Mouse (Mus musculus): ENCODE measurements around the gene Ccr9.
"Not testable (repeated sequence)": the region's sequence is repeated elsewhere in the genome, so short reads cannot be mapped to it uniquely, and the experiment has no call there.

Gene Ccr9

DNA sequence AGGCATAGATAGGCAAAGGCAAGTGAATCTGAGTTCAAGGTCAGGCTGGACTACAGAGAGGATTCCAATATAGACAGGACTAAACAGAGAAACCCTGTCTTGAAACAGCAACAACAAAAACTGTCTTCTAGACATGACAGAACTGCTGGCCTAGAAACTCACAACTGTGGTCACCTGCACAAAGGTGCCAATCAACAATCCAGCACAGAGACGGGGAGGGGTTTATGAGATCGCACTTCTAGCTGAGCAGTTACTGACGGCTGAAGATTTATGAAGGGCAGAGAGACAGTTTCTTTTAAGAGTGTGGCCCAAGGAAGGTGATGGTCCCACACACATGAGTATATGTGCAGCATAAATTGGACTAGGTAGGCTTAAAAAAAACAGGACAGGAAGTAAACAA is 38.1 kb downstream of the Ccr9 start:
- no peak for DNase-seq (ENCODE audit: low spot score in 2 of 2)

DNA sequence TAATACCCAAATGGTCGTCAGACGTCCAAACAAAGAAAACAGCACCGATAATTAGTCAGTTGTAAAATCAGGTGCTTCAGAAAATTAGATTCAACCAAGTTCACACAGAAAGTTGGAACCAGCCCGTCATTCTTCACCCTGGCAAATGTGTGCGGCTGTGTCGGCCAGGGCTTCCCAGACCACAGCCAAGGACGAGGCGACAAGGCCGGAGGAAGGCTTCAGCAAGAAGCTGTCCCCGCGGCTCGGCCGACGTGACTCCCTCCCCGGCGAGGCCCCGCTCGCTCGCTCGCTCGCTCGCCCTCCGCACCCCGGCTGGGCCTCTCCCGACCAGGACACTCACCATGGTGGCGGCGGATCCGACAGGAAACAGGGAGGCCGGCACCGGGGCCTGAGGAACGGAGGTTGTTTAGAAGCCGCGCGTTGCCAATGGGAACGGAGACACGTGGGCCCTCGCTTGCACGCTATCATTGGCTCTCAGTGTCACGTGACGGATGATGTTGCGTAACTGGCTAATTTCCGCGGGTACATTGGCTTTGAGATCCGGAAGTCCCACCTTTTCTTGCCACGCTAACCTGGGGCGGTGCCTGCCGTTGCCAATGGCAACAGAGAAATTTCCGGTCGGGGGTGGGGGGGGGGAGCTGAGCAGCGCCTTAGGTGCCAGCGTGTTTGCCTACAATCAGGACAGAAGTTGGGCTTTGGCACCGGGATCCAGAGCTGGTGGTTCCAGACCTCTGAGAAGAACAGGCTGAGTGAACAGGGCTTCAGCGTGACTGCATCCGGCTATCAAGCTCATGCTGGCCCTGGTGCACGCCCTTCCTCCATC is 39.2 kb downstream of the Ccr9 start, which contains the start of gene Lztfl1:
Lztfl1 (minus strand) TSS at position 512 of the 823 bp plus-strand sequence.
- DNase-seq (ENCODE audit: low spot score in 2 of 2) = peak; percentile 94 to 98

GRCm38 (mm10) chr9:123722737-123723493 is 44.7 kb downstream of the Ccr9 start:
- no peak for DNase-seq (ENCODE audit: low spot score in 2 of 2)

DNA sequence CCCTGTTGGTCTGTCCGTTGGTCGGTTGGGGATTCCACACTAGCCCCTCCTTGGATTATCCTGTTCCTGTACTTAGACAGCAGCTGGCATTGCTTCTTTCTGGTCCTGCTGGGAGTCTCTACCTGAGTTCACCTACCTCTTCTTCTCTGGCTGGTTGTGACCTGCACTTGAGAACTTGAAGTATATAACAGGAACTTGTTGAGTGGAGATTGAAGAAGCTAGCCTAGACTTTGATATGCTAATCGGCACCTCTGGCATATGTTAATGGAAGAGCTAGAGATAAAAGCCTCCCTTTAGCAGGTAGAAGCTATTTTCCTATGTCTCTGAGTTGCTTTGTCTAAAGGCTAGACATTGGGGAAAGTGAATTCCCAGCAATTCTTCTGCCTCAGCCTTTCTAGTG is 53.0 kb downstream of the Ccr9 start:
- no peak for DNase-seq (ENCODE audit: low spot score in 2 of 2)

- DNase-seq (ENCODE audit: low spot score in 2 of 2) = no peak
Observed at GRCm38 (mm10) chr9:123734133-123734532, 55.9 kb downstream of the Ccr9 start.

GRCm38 (mm10) chr9:123740799-123741198 is 62.6 kb downstream of the Ccr9 start:
- no peak for DNase-seq (ENCODE audit: low spot score in 2 of 2)

- DNase-seq (ENCODE audit: low spot score in 2 of 2) = not testable (repeated sequence)
Observed at GRCm38 (mm10) chr9:123749687-123750086, 71.4 kb downstream of the Ccr9 start.

- DNase-seq (ENCODE audit: low spot score in 2 of 2) = no peak
Observed at GRCm38 (mm10) chr9:123754333-123754732, 76.1 kb downstream of the Ccr9 start.

GRCm38 (mm10) chr9:123756752-123757151 is 78.5 kb downstream of the Ccr9 start:
- DNase-seq (ENCODE audit: low spot score in 2 of 2) = no peak

DNA sequence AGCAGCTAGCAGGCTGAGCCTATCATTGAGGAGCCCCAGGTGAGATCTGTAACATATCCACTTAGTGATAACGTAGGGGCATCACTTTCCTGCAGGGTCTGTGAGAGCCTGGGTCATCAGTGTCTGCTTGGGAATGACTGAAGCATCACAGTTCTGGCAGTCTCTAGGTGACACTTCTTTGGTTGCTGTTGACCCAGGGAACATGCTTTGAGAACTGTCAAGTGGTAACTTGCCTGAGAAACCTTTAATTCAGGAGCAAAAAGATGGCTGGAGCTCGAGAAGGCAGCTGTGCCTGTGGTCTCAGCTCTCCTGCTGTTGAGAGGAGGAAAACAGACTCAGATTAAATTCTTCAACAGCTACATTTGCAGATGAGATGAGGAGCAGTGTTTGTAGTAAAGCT is 79.1 kb downstream of the Ccr9 start:
- no peak for DNase-seq (ENCODE audit: low spot score in 2 of 2)

- DNase-seq (ENCODE audit: low spot score in 2 of 2) = no peak
Observed at GRCm38 (mm10) chr9:123758156-123758555, 79.9 kb downstream of the Ccr9 start.

DNA sequence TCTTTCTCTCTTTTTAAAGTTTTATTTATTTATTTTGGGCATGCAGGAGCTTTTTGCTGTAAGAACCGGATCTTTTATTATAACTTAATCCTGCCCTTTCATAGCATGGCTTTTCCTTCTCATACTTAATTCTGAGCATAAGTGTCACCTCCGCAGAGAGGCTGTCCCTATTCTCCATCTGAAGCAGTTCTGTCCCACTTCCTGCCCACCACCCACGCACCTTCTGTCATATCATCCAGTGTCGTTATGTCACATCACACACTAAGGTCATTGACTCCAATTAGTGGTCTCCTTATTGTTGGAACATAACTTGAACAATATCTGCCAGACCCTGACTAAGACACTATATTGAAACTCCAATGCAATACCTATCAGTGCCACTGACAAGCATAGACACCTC is 80.4 kb downstream of the Ccr9 start:
- no peak for DNase-seq (ENCODE audit: low spot score in 2 of 2)

DNA sequence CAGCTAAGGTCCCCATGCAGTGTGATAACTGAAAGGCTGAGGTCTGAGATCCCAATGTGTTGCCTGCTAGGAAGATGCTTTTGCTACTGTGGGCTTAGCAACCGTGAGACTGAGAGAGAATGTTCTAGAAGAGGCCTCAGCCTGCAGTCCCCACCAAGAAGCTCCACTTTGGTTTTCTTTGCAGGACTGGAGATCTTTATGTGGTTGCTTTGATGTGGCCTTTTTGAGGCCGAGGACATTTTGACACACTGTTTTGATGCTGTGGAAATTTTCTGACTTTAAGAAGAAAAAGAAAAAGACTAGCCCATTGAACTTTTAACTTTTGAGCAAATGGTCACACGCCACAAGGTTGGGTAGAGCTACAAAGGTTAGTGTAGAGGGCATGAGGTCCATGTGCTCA is 82.6 kb downstream of the Ccr9 start:
- DNase-seq (ENCODE audit: low spot score in 2 of 2) = no peak

- DNase-seq (ENCODE audit: low spot score in 2 of 2) = no peak
Observed at GRCm38 (mm10) chr9:123762886-123763285, 84.6 kb downstream of the Ccr9 start.

DNA sequence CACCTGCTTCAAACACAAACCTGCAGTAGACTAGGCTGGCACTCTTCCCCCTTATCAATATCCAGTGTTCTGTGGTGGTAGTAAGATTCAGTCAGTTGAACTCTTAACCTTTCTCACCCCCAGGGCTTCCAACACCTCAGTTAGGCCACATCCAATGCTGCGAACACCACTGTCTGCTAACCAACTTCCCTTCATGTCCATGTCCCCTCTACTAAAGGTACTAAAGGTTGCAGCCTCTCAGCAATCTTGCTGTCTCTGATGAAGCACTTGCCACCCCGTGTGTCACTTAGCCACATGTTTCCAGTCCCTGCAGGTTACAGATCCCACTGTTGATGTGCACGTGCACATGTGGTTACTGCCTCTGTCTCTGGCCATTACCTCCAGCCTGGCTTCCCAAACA is 85.5 kb downstream of the Ccr9 start:
- no peak for DNase-seq (ENCODE audit: low spot score in 2 of 2)

GRCm38 (mm10) chr9:123766996-123767395 is 88.8 kb downstream of the Ccr9 start:
- DNase-seq (ENCODE audit: low spot score in 2 of 2) = no peak

DNA sequence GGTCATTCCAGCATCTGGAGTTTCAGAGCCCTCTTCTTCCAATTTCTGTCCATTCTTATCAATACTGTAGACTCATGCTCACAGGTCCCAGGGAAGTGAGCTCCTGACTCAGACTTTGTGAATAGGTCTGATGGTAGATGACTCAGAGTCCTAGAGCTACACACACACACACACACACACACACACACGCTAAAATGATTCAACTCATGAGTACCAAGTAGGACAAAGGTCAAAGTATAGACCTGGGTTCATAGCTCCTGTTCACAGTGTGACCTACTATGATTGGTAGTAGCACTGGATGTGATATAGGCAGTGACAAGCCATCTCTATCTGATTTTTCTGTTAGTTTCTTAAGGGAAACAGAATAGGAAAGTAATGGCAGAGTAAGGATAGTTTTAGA is 90.2 kb downstream of the Ccr9 start:
- DNase-seq (ENCODE audit: low spot score in 2 of 2) = no peak

DNA sequence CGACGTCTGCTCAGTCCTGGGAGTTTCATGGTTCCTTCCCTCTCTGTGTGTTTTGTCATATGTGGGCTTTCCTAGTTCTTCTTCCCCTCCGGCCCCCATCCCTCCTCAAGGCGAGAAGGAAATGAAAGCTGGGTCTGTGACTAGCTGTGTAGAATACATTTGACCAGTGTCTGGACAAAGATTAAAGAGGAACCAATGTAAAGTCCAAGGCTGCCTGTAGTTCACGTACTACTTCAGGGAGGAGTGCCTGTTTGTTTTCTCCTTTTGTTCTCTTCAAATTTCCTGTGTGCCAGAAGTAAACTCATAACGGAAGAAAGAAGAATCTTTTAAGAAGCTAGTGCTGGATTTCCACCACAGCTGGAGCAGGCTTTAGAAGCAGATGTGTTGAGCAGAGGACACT is 91.3 kb downstream of the Ccr9 start:
- DNase-seq (ENCODE audit: low spot score in 2 of 2) = no peak

DNA sequence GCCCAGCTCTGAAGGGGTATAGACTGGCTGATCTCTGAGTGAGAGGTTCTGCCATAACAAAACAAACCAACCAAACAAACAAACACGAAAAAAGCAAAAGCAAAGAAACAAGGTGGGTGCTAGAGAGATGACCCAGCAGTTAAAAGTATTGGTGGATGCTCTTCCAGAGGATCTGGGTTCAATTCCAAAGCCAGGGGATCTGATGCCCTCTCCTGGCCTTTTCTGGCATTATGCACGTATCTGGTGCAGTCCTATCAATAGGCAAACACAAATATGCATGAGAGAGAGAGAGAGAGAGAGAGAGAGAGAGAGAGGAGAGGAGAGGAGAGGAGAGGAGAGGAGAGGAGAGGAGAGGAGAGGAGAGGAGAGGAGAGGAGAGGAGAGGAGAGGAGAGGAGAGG is 95.1 kb downstream of the Ccr9 start:
- not testable (repeated sequence) for DNase-seq (ENCODE audit: low spot score in 2 of 2)

DNA sequence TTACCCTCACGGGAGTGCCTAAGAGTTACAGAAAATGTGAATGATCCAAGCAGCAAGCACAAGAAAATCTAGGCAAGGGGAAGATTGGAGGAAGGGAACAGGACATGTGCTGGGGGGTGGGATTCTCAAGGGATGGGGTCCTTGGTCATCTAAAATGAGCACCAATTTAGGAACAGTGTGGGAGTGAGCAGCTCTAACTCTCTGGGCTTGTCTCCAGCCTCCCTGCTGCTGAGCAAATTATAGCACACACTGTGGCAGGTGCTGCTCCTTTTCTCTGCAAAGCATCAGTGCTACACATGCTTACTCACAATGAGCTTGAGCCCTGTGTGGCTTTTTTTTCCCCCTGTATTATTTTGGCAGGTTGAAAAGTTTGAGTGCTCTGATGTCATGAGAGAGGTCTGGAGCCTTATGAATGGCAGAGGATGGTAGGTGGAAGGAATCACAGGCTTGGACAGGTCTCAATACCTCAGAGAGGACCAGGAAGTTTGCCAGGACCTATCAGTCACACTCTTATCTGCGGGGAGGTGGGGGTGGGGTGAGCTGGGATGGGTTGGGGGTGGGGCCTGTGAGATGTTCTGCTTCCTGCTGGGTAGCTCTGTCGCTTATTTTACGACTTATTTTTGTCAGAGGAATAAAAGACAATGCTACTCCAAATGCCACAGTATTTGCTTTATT is 110.8 kb downstream of the Ccr9 start:
- DNase-seq (ENCODE audit: low spot score in 2 of 2) = peak in 1 of 2 experiments; percentile 19

DNA sequence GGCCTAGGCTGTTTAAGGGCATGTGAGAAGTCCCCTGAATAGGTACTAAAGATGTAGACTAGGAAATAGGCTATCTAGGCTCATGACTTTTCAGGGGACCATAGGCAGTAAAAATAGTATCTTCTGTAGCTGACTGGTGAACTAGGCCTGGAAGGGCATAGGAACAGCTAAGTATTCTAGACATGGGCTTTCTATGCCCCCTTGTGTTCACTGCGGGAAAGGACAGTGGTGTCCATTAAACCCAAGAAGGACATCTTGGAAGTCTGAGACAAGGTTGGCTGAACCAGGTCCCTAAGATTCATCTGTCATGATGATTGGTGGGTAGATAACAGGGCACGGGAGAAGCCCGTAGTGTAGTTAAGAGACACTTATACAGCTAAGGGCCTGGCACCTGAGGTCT is 117.9 kb downstream of the Ccr9 start:
- DNase-seq (ENCODE audit: low spot score in 2 of 2) = peak; percentile 24 to 63

- DNase-seq (ENCODE audit: low spot score in 2 of 2) = no peak
Observed at GRCm38 (mm10) chr9:123801527-123801926, 123.3 kb downstream of the Ccr9 start.

Measured in frontal cortex, postnatal 36 days (tissue).